Mouse (Mus musculus) heart, adult 8-10 months (tissue): ENCODE measurements at regions not wholly inside any gene's neighbourhood (a gene's known extent, or its start where the extent isn't known, plus 50 kb on each side); places are given as distances from the start of the nearest gene placed in this dataset.

Experiments
- DNase-seq: peaks from one replicate; pipeline ENCODE4 v3.0.0; 2022; ENCODE audit warnings: low spot score

DNA sequence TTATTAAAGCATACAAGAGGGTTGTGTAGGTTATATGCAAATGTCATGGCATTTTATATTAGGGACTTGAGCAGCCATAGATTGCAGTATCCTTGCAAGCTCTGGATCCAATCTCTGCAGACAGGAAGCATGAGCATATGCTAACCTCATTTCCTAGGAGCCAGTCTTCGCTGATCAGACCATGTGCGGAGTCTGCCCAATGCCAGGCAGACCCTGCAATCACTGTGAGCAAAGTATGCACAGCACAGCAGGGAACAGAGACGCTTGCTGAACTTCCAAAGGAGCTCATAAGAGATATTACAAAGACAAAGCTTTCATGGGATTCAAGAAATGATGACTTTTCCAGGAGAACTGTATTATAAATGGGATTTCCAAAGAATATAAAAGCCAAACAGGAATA is 65.2 kb upstream of the Fbxl4 start:
- DNase-seq, result no peak

DNA sequence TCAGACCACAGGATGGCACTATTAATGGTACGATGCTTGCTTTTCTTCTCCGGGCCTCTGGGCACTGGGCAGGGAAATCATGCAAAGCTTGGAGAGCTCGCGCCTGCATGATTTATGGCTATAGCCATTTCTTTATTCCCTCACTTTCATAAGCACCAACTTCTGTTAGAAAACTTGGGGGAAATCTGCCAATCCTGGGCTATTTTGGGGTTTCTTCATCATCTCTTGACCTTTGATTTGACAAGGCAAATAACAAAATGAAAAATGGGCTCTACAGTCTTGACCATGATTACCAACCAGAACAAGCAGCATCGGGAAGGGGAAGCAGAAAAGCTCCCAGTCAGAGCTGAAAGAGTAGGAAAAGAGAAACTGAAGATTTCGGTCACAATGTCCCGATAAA is 57.1 kb upstream of the Fbxl4 start:
- no peak for DNase-seq

- DNase-seq, result no peak
Observed at GRCm38 (mm10) chr4:22301148-22301942, 56.0 kb upstream of the Fbxl4 start.

- no peak for DNase-seq
Observed at GRCm38 (mm10) chr4:22301943-22302215, 55.5 kb upstream of the Fbxl4 start.

- no peak for DNase-seq
Observed at GRCm38 (mm10) chr4:22302262-22302661, 55.1 kb upstream of the Fbxl4 start.
